Mouse (Mus musculus) heart, adult 11 months (tissue): ENCODE measurements around the gene Ldlrap1.
"Not testable (repeated sequence)": the region's sequence is repeated elsewhere in the genome, so short reads cannot be mapped to it uniquely, and the experiment has no call there.

Experiments
- DNase-seq: peaks from one replicate; pipeline ENCODE4 v3.0.0; 2022

Gene Ldlrap1

GRCm38 (mm10) chr4:134767426-134768225, at the start of gene Ldlrap1:
Gene Ldlrap1, minus strand, starts transcription at chr4:134768024.
- peak; percentile 99 for DNase-seq

DNA sequence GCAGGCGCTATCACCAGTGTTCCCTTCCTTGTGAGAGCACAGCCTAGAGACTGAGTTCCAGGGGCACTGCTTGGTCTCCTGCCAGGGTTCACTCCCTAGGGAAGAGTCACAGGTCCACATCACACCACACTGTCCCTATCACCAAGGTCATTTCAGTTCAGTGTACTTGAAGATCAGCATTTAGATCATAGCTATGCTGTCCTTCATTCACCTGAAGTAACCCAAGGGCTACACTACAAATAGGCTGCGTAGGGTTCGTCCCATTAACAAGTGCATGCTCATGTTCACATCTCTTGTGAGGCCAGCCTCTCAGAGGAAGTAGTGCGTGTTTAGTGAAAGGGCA, 46.4 kb upstream of the Ldlrap1 start:
- peak; percentile 93 for DNase-seq

- DNase-seq, result no peak
Measured at GRCm38 (mm10) chr4:134813406-134814228, 45.8 kb upstream of the Ldlrap1 start.

DNA sequence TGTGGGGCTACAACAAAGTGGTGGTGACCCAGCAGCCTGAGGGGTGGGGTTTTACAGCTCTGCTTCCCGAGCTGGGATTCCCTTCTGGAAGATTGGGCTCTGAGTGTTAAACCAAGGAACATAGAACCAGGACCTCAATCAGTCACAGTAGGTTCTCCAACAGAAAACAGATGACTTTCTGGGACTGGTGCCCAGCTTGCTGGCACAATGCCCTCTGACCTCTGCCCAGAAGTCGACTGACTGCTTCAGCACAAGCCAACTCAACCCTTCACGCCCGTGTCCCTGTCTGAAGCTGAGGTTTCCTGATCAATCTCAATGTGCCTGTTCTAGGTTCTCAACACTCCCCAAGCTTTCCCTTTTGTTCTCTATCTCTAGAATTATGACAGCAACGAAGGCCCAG, 36.9 kb upstream of the Ldlrap1 start:
- peak; percentile 98 for DNase-seq

DNA sequence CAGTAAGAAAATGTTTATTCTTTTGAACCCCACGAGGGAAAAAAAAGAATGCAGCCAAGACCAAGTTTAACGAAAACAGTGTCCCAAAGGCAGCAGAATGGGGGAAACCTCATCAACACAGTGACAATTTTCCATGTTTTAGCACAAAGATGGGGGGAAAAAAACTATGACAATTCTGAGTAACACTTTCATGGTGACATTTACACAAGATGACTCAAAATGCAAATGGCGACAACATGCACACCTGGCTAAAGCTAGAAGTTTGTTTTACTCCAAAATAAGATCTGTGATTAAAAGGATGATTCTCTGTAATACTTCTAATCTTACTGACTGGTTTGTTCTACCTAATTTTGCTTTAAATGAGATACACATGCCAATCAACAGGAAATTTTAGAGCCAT, 34.9 kb upstream of the Ldlrap1 start:
- DNase-seq, result no peak

- no peak for DNase-seq
Measured at GRCm38 (mm10) chr4:134802155-134802554, 34.3 kb upstream of the Ldlrap1 start.

- no peak for DNase-seq
Measured at GRCm38 (mm10) chr4:134800693-134801092, 32.9 kb upstream of the Ldlrap1 start.

- no peak for DNase-seq
Measured at GRCm38 (mm10) chr4:134800098-134800497, 32.3 kb upstream of the Ldlrap1 start.

DNA sequence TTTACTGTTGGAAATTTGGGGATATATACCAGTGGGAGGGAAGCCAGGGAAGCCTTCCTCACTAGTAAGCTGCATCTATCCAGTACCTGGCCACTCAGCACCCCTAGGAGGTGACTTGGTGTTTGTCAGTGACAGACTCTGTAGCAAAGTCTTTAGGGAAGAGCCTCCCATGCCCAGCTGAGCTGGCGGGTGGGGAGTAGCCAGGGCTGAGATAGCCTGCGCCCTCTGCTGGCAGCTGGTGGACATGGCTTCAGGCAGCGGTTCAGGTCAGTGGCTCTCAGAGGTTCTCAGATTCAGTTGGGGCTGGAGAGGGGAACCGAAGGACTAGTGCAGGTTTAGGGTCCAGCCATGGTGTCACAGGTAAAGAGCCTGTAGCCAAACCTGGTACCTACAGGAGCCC, 31.4 kb upstream of the Ldlrap1 start:
- peak; percentile 93 for DNase-seq

- no peak for DNase-seq
Measured at GRCm38 (mm10) chr4:134798861-134799260, 31.0 kb upstream of the Ldlrap1 start.

DNA sequence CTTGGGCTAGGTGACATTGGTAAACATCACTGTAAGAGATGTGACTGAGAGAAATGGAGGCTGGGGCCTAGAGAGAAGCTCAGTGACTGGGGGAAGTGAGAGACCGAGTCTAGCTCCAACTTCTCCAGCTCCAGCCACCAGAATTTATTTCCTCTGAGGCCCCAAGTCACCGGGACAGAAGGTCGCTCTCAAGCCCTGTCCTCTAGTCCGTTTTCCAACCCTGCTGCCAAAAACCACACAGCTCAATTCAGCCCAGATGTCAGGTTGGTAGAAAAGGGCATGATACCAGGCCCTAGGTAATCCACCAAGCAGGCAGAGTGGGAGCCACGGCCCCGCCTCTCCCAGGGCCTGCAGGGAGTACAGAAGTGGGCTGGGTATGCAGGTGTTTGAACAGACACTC, 29.8 kb upstream of the Ldlrap1 start:
- no peak for DNase-seq

DNA sequence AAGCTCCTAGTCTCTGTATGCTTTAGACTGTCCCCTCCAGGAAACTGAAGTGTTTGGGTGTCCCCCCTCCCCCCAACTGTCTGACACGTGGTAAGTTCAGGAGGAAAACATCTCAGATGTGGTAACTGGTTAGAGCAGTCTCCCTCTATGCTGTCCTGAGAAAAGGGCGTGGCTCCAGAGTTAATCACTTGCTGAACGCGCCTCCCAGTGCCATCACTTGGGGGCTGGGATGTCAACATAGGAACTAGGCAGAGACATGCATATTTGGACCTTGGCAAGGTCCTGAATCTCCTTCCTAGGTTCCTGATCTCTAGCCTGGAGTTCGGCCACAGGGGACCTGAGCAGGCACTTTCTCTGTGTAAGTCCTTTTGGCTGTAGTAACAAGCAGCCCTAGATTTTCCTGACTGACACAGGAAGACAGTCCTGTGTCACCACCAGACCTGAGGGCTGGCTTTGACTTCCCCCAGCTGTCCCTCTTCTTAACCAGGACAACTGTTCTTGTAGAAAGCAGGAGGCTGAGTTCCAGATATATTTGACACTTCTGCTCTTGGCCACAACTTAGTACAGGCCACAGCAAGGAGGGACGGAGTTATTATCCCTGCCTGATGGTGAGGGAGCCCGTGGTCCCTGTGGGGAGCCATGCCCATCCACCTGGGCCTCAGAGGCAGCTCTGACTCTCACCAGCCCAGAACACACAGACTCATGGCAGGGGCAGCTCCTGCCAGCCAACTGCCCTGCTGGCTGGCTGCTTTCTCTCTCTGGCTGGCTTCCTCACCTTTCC, 28.9 kb upstream of the Ldlrap1 start:
- DNase-seq, result no peak

DNA sequence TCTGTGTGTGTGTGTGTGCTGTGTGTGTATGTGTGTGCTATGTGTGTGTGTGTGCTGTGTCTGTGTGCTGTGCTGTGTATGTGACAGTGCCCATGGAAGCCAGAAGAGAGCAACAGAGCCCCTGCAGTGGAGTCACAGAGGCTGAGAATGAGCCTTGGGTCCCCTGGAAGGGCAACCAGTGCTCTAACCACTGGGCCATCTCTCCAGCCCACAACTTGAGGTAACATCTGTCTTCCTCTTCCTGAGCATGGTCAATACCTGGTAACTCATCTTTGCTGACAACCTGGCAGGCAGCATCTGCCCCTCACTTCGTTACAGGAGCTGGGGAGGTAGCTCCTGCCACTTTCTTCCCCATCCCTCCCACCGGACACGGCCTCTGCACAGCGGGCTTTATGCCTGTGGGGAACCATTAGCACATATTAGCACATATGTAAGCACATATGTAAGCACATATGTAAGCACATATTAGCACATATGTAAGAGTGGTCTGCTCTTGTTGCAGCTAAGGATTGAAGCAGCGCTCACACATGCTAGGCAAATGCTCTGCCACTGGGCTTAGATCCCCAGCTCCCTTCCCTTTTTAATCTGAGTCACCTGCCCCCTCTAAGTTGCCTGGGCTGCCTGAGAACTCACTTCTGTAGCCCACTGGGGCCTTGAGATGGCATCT, 28.1 kb upstream of the Ldlrap1 start:
- DNase-seq, result no peak

DNA sequence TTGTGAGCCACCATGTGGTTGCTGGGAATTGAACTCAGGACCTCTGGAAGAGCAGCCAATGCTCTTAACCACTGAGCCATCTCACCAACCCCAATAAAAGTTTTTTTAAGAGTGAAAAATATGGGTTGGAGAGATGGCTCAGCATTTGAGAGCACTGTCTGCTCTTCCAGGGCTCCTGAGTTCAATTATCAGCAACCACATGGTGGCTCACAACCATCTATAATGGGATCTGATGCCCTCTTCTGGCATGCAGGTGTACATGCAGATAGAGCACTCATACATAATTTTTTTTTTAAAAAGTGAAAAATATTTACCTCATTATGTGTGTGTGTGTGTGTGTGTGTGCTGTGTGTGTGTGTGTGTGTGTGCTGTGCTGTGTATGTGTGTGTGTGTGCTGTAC, 27.1 kb upstream of the Ldlrap1 start:
- not testable (repeated sequence) for DNase-seq

- DNase-seq, result no peak
Measured at GRCm38 (mm10) chr4:134793213-134793956, 25.6 kb upstream of the Ldlrap1 start.

DNA sequence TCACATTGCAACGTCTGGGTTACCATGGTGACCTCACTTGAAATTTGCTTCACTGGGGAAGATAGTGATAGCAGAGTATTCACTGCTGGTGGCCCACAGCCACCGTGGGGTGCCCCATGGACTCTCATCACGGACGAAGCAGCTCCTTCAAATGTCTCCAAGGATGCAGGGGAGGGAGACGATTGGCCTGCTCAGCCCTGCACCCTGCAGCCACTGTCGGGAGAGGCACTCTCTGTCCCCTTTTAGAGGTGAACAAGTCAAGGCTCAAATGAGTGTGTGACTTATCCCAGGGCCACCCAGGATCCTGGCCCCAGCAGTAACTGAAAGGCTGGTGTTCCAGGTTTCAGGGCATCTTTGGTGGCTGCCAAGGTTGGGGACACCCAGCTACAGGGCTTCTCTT, 23.9 kb upstream of the Ldlrap1 start:
- no peak for DNase-seq

- DNase-seq, result no peak
Measured at GRCm38 (mm10) chr4:134786946-134787345, 19.1 kb upstream of the Ldlrap1 start.

- no peak for DNase-seq
Measured at GRCm38 (mm10) chr4:134784701-134785100, 16.9 kb upstream of the Ldlrap1 start.

- peak; percentile 99 for DNase-seq
Measured at GRCm38 (mm10) chr4:134779136-134779934, 11.5 kb upstream of the Ldlrap1 start.

DNA sequence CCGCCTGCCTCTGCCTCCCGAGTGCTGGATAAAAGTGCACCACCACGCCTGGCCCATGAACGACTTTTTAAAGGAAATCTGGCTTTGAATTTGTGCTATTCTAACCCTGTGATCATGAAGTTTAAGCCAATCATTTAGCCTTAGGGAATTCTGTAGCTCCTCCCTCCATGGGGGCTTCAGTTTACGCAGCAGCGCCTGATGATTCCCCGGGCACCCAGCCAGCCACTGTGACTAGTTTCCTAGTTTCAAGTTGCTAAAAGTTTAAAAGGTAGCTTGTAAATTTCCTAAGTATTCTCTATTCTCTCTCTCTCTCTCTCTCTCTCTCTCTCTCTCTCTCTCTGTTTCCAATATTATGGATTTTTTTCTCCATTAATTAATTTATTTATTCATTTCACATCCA, 8.4 kb upstream of the Ldlrap1 start:
- DNase-seq, result no peak

DNA sequence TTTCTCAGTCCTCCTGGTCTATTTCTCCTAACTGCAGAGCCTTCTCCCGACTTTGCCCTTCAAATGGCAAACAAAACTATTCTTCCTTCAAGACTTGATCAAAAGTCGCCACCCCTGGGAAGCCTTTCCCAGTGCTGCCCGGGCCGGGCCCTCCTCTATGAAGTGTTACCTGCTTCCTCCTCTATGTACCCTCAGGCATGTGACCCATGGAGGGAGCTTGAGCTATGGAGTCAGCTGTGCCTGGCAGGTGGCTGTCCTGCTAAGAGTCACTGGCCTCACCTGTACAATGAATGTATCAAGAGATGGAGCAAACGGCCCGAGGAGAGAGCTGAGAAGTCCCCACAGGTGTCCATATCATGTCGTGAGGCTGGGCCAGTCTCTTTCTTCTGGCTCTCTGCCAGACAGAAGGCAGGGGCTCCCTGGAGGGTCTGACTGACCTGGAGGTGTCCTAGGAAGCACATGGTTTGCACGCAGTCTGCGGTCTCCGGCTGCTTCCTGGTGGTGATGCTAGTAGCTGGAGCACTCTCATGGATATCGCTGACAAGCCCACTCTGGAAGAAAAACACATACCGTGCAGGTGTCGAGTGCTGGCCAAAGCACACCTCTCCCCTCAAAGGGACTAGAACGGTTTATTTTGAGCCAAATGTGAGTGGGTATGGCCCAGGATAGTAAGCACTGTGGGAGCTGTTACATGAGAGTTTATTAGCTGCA, 7.6 kb upstream of the Ldlrap1 start:
- DNase-seq, result no peak
